Mouse (Mus musculus) liver, postnatal 0 days (tissue): ENCODE data around the gene Baiap2l2.
A peak's percentile ranks its signal among the peaks of the same experiment; 100 is the strongest.

Experiments
- CTCF ChIP-seq: sonication (generic); IDR thresholded peaks from 2 replicates; pipeline ENCODE4 v1.5.1; 2016; ENCODE audit warnings: antibody characterized with exemption, low read depth
- EP300 ChIP-seq: IDR thresholded peaks from 2 replicates; pipeline ENCODE4 v1.6.1; 2016; ENCODE audit warnings: antibody characterized with exemption, low read depth, mild to moderate bottlenecking

- TF ChIP-seq CTCF (no peak), EP300 (peak; percentile 85)
These were observed 36.4 kb upstream of the Baiap2l2 start for GRCm38 (mm10) chr15:79321733-79322190.
